Mouse (Mus musculus) heart, embryonic 16.5 days (tissue): ENCODE measurements around the gene Zranb1. TPM values are rescaled to one million over a fixed set of nuclear protein-coding genes. Genes with fewer than 3 reads are reported as not detected.
A peak's percentile ranks its signal among the peaks of the same experiment; 100 is the strongest.

Source experiments
- ATAC-seq: fragments of 200-750 bp; cut with Nextera tagmentation; replicated peaks from 2 replicates; pipeline ENCODE4 v1.8.0; 2017; ENCODE audit warnings: moderate number of reproducible peaks; ENCODE audit not compliant: insufficient read depth, low FRiP score; ENCODE audit errors: extremely low read depth
- H3K27ac ChIP-seq: fragments of 300-500 bp; sonication (generic); 2 replicates; pipeline ENCODE4 v1.5.1; 2014; ENCODE audit warnings: mild to moderate bottlenecking, low read length, control low read depth, moderate library complexity
- H3K27me3 ChIP-seq: fragments of 300-500 bp; sonication (generic); 2 replicates; pipeline ENCODE4 v1.6.1; 2014; ENCODE audit warnings: low read length, mixed read lengths; ENCODE audit not compliant: control insufficient read depth, insufficient read depth
- H3K36me3 ChIP-seq: fragments of 300-500 bp; sonication (generic); 2 replicates; pipeline ENCODE4 v1.6.1; 2014; ENCODE audit not compliant: control insufficient read depth, insufficient read depth
- H3K4me1 ChIP-seq: fragments of 300-500 bp; sonication (generic); 2 replicates; pipeline ENCODE4 v1.6.1; 2014; ENCODE audit warnings: low read length, mixed read lengths; ENCODE audit not compliant: control insufficient read depth, insufficient read depth
- H3K4me2 ChIP-seq: fragments of 300-500 bp; sonication (generic); 2 replicates; pipeline ENCODE4 v1.6.1; 2014; ENCODE audit warnings: low read depth, mild to moderate bottlenecking, control low read depth, low read length
- H3K4me3 ChIP-seq: fragments of 300-500 bp; sonication (generic); 2 replicates; pipeline ENCODE4 v1.5.1; 2014; ENCODE audit warnings: mild to moderate bottlenecking, control low read depth, low read length
- H3K9ac ChIP-seq: fragments of 300-500 bp; sonication (generic); 2 replicates; pipeline ENCODE4 v1.6.1; 2014; ENCODE audit warnings: low read length, control low read depth
- H3K9me3 ChIP-seq: fragments of 300-500 bp; sonication (generic); replicated peaks from 2 replicates; pipeline ENCODE4 v1.6.1; 2016; ENCODE audit warnings: low read length; ENCODE audit not compliant: control insufficient read depth
- WGBS: fragments of 180-500 bp; shearing (Covaris S2); extraction: QIAGEN DNeasy Blood & Tissue Kit; methylation state at CpG from one replicate; pipeline ENCODE4 v1.1.7; 2014; 5-methylcytosine and 5-hydroxymethylcytosine counted together
- polyA plus RNA-seq: library from polyadenylated mRNA; unstranded; fragments of >200 nt; fragmentation: Nextera tagmentation; extraction: Ambion mirVana; gene quantifications from 2 replicates; pipeline ENCODE4 v1.2.1, GENCODE M21; 2015

Zranb1 gene
- polyA plus RNA-seq, 1 experiment from 2014 or later, result 7.0 TPM

DNA sequence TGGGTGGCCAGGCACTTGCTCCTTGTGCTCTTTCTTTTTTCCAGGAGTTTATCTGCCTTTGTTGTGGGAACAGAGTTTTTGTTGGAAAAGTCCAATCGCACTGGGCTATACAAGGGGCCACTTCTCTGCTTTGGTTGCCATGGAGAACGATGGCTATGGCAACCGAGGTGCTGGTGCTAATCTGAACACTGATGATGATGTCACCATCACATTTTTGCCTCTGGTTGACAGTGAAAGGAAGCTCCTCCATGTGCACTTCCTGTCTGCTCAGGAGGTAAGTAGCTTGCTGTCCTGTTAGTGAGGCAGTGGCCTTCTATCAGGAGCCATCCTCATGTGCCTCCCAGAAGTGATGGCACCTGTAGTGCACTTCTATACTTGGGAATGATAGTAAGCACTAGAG lies 51.7 kb downstream of the Zranb1 start:
- Histone ChIP-seq H3K4me2 (no peak overlapping the region), H3K9me3 (no peaks in the 10 kb centered on the region), H3K27me3 (no peaks in the 10 kb centered on the region), H3K4me1 (no peaks in the 10 kb centered on the region; the same call in 1 of the 2 replicates), H3K27ac (no peak overlapping the region), H3K9ac (no peak overlapping the region), H3K4me3 (no peak overlapping the region), H3K36me3 (peaks cover 35% of the 10 kb centered on the region)
- no peak for ATAC-seq
- 55% methylated on average over 3 of the region's 3 CpGs for WGBS

DNA sequence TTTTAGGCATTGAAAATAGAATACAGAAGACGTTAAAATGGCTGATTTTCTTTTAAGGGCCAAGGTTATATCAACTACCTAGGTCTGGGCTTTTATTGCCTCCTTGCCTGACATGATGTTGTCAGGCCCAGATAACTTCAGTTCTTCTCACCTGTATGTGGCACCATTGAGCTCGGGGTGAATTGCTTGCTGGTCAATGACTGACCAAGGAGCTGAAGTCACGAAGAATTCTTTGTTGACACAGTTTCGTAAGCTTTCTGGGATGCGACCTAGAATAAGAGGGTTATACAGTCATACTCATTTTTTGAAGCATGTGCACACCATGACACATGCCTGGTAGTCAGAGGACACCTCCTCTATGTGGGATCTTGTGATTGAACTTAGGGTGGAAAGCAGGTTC lies 58.9 kb downstream of the Zranb1 start:
- ATAC-seq, result no peak

DNA sequence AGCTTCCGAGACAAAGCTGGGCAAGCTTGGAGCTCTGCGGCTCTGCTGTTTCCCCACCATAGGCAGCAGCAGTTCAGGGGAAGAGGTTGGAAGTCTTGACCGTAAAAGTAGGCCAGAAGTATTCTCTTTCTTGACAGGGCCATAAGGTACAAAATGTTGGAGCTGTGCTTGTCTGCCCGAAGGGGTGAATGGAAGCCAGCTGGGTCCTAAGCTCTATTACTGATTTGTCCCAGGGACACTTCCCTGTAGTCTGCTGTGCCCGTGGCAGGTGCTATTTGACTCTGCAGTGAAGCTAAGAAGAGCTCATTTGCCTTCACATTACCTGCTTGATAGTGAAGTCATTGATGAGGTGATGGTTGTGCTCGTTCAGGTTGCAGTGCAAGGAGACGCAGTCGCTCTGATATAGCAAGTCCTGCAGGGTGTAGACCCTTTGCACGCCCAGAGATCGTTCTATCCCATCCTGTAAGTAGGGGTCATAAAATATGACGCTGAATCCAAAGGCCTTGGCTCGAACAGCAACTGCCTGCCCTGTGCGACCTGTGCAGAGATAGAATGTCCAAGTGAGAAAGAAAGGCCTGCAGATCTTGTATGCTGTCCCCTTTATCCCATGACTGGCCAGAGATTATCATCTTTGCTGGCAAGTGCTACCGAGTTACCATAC lies 60.4 kb downstream of the Zranb1 start:
- Histone ChIP-seq H3K9me3 (no peaks in the 10 kb centered on the region), H3K36me3 (peaks cover 39% of the 10 kb centered on the region), H3K27ac (no peak overlapping the region), H3K4me3 (no peak overlapping the region), H3K4me2 (no peak overlapping the region), H3K4me1 (no peaks in the 10 kb centered on the region), H3K27me3 (no peaks in the 10 kb centered on the region), H3K9ac (no peak overlapping the region)
- ATAC-seq, result no peak
- WGBS, result 88% methylated on average over 14 of the region's 14 CpGs

More for the DNA sequence above, 58.9 kb downstream of the Zranb1 start:
- no peak overlapping the region for H3K4me2 ChIP-seq
- H3K9ac ChIP-seq, result no peak overlapping the region
- no peak overlapping the region for H3K4me3 ChIP-seq
- H3K27me3 ChIP-seq, result no peaks in the 10 kb centered on the region
- H3K27ac ChIP-seq, result no peak overlapping the region
- peaks cover 39% of the 10 kb centered on the region for H3K36me3 ChIP-seq
- 90% methylated on average over 5 of the region's 5 CpGs for WGBS
- H3K9me3 ChIP-seq, result no peaks in the 10 kb centered on the region
- H3K4me1 ChIP-seq, result no peaks in the 10 kb centered on the region

- no peak for ATAC-seq
- Histone ChIP-seq H3K27ac (no peak overlapping the region), H3K9me3 (no peaks in the 10 kb centered on the region), H3K9ac (no peak overlapping the region), H3K4me1 (0 out of 2 replicates have a peak, but pooled peaks cover 2% of the 10 kb centered on the region), H3K4me2 (no peak overlapping the region), H3K4me3 (no peak overlapping the region), H3K36me3 (peaks cover 43% of the 10 kb centered on the region), H3K27me3 (no peaks in the 10 kb centered on the region)
- WGBS, result 89% methylated on average over 9 of the region's 9 CpGs
Observed at GRCm38 (mm10) chr7:132992967-132993615, 62.1 kb downstream of the Zranb1 start.

DNA sequence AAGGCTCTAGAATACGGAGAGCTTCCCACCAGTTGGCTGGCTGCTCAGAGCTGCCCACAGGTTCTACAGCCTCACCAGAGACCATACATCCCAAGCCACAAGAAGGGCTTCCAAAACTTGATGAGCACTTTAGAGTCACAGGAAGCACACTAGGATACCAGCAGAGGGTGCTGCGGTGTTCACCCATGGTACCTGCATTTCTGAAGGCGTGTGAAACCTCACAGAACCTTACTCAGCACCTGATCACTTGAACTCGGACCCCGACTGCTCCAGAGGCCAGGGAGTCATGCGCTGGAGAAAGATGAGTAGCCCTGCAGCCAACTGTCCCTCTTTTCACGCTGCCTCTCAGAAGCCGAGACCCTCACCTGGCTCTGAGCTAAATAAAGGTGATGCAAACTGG lies 63.2 kb downstream of the Zranb1 start:
- 81% methylated on average over 8 of the region's 8 CpGs for WGBS
- H3K9ac ChIP-seq, result no peak overlapping the region
- no peak overlapping the region for H3K4me3 ChIP-seq
- H3K4me1 ChIP-seq, result 0 out of 2 replicates have a peak, but pooled peaks cover 2% of the 10 kb centered on the region
- H3K9me3 ChIP-seq, result no peaks in the 10 kb centered on the region
- peaks cover 48% of the 10 kb centered on the region for H3K36me3 ChIP-seq
- H3K4me2 ChIP-seq, result no peak overlapping the region
- no peaks in the 10 kb centered on the region for H3K27me3 ChIP-seq
- no peak overlapping the region for H3K27ac ChIP-seq
- ATAC-seq, result no peak

DNA sequence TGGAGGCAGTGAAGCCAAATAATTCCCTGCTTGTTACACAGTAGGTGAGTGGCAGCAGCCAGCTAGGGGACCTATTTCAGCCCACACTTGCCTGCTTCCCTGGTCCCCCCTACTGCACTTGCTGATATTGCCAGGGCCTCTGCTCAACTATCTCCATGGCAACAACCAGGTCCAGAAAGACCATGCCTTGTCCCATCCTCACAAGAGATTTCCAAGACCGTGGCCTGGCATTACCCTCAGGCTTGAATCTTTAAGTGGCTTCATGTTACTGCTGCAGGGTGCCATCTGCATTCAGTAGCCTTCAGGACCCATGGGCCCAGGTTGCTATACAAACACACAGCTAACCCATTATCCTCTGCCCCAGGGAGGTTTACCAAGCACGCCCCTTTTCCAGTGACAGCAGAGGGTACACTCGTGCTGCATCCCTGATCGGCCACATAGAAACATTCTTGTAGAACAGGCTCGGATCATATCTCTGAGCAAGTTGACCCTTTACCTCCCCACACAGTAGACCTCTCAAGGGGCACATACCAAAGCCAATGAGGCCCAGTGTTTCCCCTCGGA lies 63.8 kb downstream of the Zranb1 start:
- Histone ChIP-seq H3K4me2 (no peak overlapping the region), H3K27me3 (no peaks in the 10 kb centered on the region), H3K4me1 (0 out of 2 replicates have a peak, but pooled peaks cover 2% of the 10 kb centered on the region), H3K9me3 (no peaks in the 10 kb centered on the region), H3K36me3 (peaks cover 45% of the 10 kb centered on the region), H3K27ac (no peak overlapping the region), H3K4me3 (no peak overlapping the region), H3K9ac (no peak overlapping the region)
- no peak for ATAC-seq
- WGBS, result 62% methylated on average over 6 of the region's 6 CpGs

DNA sequence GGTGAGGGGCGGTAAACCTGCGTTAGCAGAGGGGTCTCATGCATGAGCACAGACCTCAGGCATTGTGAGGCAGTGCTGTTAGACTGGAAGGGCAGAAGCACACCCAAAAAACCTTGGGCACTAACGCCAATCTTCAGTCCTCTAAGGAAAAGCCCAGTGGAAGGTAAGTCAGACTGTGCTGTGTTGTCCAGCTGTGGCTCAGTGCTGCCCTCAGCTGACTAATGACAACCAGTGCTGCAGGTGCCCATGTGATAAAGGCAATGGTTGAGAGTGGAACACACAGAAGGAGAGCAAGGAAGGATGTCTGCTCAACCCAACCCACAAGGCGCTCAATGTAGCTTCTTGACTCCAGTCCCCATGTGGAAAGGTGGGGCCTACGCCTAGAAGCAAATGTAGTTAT lies 65.4 kb downstream of the Zranb1 start:
- H3K4me1 ChIP-seq, result 0 out of 2 replicates have a peak, but pooled peaks cover 2% of the 10 kb centered on the region
- no peak overlapping the region for H3K4me3 ChIP-seq
- no peaks in the 10 kb centered on the region for H3K27me3 ChIP-seq
- H3K9ac ChIP-seq, result no peak overlapping the region
- peaks cover 28% of the 10 kb centered on the region for H3K36me3 ChIP-seq
- WGBS, result 90% methylated on average over 5 of the region's 5 CpGs
- H3K27ac ChIP-seq, result no peak overlapping the region
- no peaks in the 10 kb centered on the region for H3K9me3 ChIP-seq
- 0 out of 2 replicates have a peak, but pooled peaks have one; percentile 30 for ATAC-seq
- no peak overlapping the region for H3K4me2 ChIP-seq

GRCm38 (mm10) chr7:132998639-132999038 lies 67.7 kb downstream of the Zranb1 start:
- Histone ChIP-seq H3K36me3 (peaks cover 28% of the 10 kb centered on the region), H3K4me2 (no peak overlapping the region), H3K9ac (no peak overlapping the region), H3K4me1 (peaks cover 10% of the 10 kb centered on the region), H3K27me3 (no peaks in the 10 kb centered on the region), H3K9me3 (no peaks in the 10 kb centered on the region), H3K27ac (no peak overlapping the region), H3K4me3 (no peak overlapping the region)
- 93% methylated on average over 12 of the region's 12 CpGs for WGBS
- no peak for ATAC-seq

GRCm38 (mm10) chr7:132999061-132999460 lies 68.1 kb downstream of the Zranb1 start:
- Histone ChIP-seq H3K4me1 (peaks cover 12% of the 10 kb centered on the region), H3K36me3 (peaks cover 28% of the 10 kb centered on the region), H3K4me2 (no peak overlapping the region), H3K9ac (no peak overlapping the region), H3K27ac (no peak overlapping the region), H3K9me3 (no peaks in the 10 kb centered on the region), H3K4me3 (no peak overlapping the region), H3K27me3 (no peaks in the 10 kb centered on the region)
- 92% methylated on average over 11 of the region's 11 CpGs for WGBS
- no peak for ATAC-seq
